In genomic region chr1:105842950-105843349, GRCm38 (mm10) we compare ENCODE assay signal across 13 mouse cellular contexts.
DNase-seq lines count a peak whose midpoint lies in the region; ATAC-seq lines count a peak whose summit lies in the region.
"Had no signal": no experiment of that assay in that cellular context is flagged by ENCODE, and none has a peak within 500 bp of the region (broad histone marks: within the 10 kb centered on the region; RNA-seq: fewer than 3 reads in every experiment).

No protein-coding gene starts in this region.

- no peak overlapping the region for H3K27ac ChIP-seq in kidney, embryonic 15.5 days
- no peak overlapping the region for H3K27ac ChIP-seq in forebrain, embryonic 12.5 days
- H3K27ac ChIP-seq in intestine, embryonic 16.5 days (ENCODE audit: low read length), result no peak overlapping the region
- no peak overlapping the region for H3K27ac ChIP-seq in neural tube, embryonic 14.5 days (ENCODE audit: low read depth, low read length)

- 0 out of 2 replicates have a peak overlapping the region, but pooled peaks have one; percentile 25 for H3K4me3 ChIP-seq in kidney, embryonic 15.5 days (replicated peaks)
- H3K4me3 ChIP-seq in forebrain, embryonic 12.5 days (replicated peaks), result peak overlapping the region; percentile 28
- no peak overlapping the region for H3K4me3 ChIP-seq in intestine, embryonic 16.5 days (ENCODE audit: low read length)
- no peak overlapping the region for H3K4me3 ChIP-seq in neural tube, embryonic 14.5 days (ENCODE audit: low read depth, low read length)

- no peak for DNase-seq in kidney, adult 11 months
- DNase-seq in spleen, postnatal 36 days (ENCODE audit: low spot score in 2 of 2), result no peak
- no peak for DNase-seq in right cerebral cortex, adult 18-20 months
- DNase-seq: cerebellum, adult 2 months; kidney, adult 2 months; liver; thymus, postnatal 36 days had no signal

- 22% methylated on average over 10 of the region's 10 CpGs for WGBS in kidney, embryonic 15.5 days
- WGBS in forebrain, embryonic 12.5 days, result 11% methylated on average over 10 of the region's 10 CpGs
- WGBS in intestine, embryonic 16.5 days, result 27% methylated on average over 10 of the region's 10 CpGs
- 18% methylated on average over 10 of the region's 10 CpGs for WGBS in neural tube, embryonic 14.5 days

- peaks cover 11% of the 10 kb centered on the region for H3K27me3 ChIP-seq in kidney, embryonic 15.5 days
- peaks cover 14% of the 10 kb centered on the region for H3K27me3 ChIP-seq in forebrain, embryonic 12.5 days
- no peaks in the 10 kb centered on the region for H3K27me3 ChIP-seq in intestine, embryonic 16.5 days (replicated peaks; ENCODE audit: control insufficient read depth, insufficient read depth, low read length)
- H3K27me3 ChIP-seq in neural tube, embryonic 14.5 days (ENCODE audit: control insufficient read depth, insufficient read depth, low read length), result no peaks in the 10 kb centered on the region
- H3K27me3 ChIP-seq: CH12.LX had no signal

- H3K4me1 ChIP-seq in kidney, embryonic 15.5 days, result peaks cover 19% of the 10 kb centered on the region
- peaks cover 19% of the 10 kb centered on the region for H3K4me1 ChIP-seq in forebrain, embryonic 12.5 days
- H3K4me1 ChIP-seq in intestine, embryonic 16.5 days (ENCODE audit: control insufficient read depth, insufficient read depth, low read length), result no peaks in the 10 kb centered on the region
- 0 out of 2 replicates have a peak, but pooled peaks cover 4% of the 10 kb centered on the region for H3K4me1 ChIP-seq in neural tube, embryonic 14.5 days (ENCODE audit: control insufficient read depth, insufficient read depth, low read length)

- H3K9ac ChIP-seq in kidney, embryonic 15.5 days, result no peak overlapping the region
- H3K9ac ChIP-seq in forebrain, embryonic 12.5 days, result no peak overlapping the region
- no peak overlapping the region for H3K9ac ChIP-seq in intestine, embryonic 16.5 days (ENCODE audit: low read depth, low read length)
- H3K9ac ChIP-seq in neural tube, embryonic 14.5 days (replicated peaks; ENCODE audit: low read depth, low read length), result peak overlapping the region; percentile 28; the same call in 1 of the 2 replicates

- H3K4me2 ChIP-seq in kidney, embryonic 15.5 days, result peak overlapping the region; percentile 58
- peak overlapping the region; percentile 62 for H3K4me2 ChIP-seq in forebrain, embryonic 12.5 days
- H3K4me2 ChIP-seq in intestine, embryonic 16.5 days (ENCODE audit: low read depth, low read length), result no peak overlapping the region; the same call in 1 of the 2 replicates
- peak overlapping the region; percentile 51 for H3K4me2 ChIP-seq in neural tube, embryonic 14.5 days (ENCODE audit: low read depth, low read length)

- H3K36me3 ChIP-seq in kidney, embryonic 15.5 days, result no peaks in the 10 kb centered on the region
- H3K36me3 ChIP-seq in forebrain, embryonic 12.5 days (replicated peaks), result no peaks in the 10 kb centered on the region
- no peaks in the 10 kb centered on the region for H3K36me3 ChIP-seq in intestine, embryonic 16.5 days (ENCODE audit: control insufficient read depth, insufficient read depth, low read length)
- H3K36me3 ChIP-seq in neural tube, embryonic 14.5 days (ENCODE audit: control insufficient read depth, insufficient read depth, low read length), result no peaks in the 10 kb centered on the region

- no peaks in the 10 kb centered on the region for H3K9me3 ChIP-seq in kidney, embryonic 15.5 days (replicated peaks)
- no peaks in the 10 kb centered on the region for H3K9me3 ChIP-seq in forebrain, embryonic 12.5 days
- no peaks in the 10 kb centered on the region for H3K9me3 ChIP-seq in intestine, embryonic 16.5 days (ENCODE audit: control insufficient read depth, low read length)
- H3K9me3 ChIP-seq in neural tube, embryonic 14.5 days (ENCODE audit: control insufficient read depth, low read length), result no peaks in the 10 kb centered on the region

- no peak for ATAC-seq in kidney, embryonic 15.5 days (replicated peaks; ENCODE audit: low FRiP score)
- peak; percentile 37; the same call in 1 of the 2 replicates for ATAC-seq in forebrain, embryonic 12.5 days (ENCODE audit: low FRiP score)
- peak; percentile 5; the same call in 1 of the 2 replicates for ATAC-seq in intestine, embryonic 16.5 days
- peak; percentile 64 for ATAC-seq in neural tube, embryonic 14.5 days (ENCODE audit: low read depth)
- no peak for ATAC-seq in cerebellum, adult (ENCODE audit: insufficient number of reproducible peaks, low FRiP score, low TSS enrichment)

Comparison
In these comparisons a context has a peak if more than half of its experiments do, and no peak if none do; other contexts are left out.
1. ATAC-seq: peak in forebrain, embryonic 12.5 days (single experiment), intestine, embryonic 16.5 days (single experiment) and neural tube, embryonic 14.5 days (single experiment); none in kidney, embryonic 15.5 days (single experiment) and cerebellum, adult (single experiment).
2. H3K4me3 ChIP-seq: peak in kidney, embryonic 15.5 days (single experiment) and forebrain, embryonic 12.5 days (single experiment); none in intestine, embryonic 16.5 days (single experiment) and neural tube, embryonic 14.5 days (single experiment).